Mouse (Mus musculus) thymus, postnatal 4 days (tissue): ENCODE data around the gene Washc4.
"Not testable (repeated sequence)": the region's sequence is repeated elsewhere in the genome, so short reads cannot be mapped to it uniquely, and the experiment has no call there.

Experiments
- DNase-seq: peaks from one replicate; pipeline ENCODE4 v3.0.0; 2021

Washc4 gene

DNA sequence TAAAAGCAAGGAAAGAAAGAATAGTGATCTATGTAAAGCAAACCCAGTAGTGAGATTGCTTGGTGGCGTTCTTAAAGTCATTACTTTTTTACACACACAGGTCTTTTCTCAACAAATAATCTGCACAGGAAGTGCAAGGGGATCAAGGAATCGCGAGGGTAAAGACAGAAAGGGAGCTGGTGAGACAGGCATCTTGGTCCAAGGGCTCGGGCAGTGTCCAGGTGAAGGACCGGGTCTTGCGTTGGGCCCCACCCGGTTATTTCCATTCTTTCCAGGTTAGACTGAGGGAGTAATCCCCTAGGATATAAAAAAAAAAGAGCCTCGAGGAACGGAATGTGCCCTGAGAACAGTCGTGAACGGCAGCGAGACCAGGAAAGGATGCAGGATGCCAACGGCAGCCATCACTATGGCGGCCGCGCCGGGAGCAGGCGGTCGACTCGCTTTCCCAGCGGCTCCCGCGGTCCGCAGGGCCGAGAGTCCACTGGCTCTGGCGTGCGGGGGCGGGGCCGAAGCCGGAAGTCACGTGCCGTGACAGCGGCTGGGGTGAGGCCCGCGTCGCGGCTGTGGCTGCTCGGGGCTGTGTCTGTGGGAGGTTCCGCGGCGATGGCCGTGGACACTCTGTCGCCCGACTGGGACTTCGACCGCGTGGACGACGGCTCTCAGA, at the start of gene Washc4:
TSS of gene Washc4 (plus strand) at position 314 of the 664 bp plus-strand sequence.
- peak; percentile 96 for DNase-seq

DNA sequence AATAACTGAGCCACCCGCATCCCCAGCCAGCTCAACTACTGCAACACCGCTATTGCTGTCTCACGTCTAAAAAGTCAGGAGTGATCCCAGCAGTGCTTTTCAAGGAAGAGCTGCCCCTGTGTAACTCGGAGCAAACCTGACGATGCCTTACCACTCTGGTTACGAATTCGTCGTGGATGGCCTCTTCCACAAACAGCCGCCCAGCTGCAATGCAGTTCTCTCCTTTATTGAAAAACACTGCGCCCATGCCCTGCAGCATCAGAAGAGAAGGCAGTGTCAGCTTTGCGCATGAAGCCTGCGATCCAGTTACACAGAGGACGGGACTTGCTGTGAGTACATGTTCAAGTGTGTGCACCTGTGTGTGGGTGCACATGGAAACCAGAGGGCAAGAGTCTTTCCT, 46.2 kb upstream of the Washc4 start:
- DNase-seq = no peak

DNA sequence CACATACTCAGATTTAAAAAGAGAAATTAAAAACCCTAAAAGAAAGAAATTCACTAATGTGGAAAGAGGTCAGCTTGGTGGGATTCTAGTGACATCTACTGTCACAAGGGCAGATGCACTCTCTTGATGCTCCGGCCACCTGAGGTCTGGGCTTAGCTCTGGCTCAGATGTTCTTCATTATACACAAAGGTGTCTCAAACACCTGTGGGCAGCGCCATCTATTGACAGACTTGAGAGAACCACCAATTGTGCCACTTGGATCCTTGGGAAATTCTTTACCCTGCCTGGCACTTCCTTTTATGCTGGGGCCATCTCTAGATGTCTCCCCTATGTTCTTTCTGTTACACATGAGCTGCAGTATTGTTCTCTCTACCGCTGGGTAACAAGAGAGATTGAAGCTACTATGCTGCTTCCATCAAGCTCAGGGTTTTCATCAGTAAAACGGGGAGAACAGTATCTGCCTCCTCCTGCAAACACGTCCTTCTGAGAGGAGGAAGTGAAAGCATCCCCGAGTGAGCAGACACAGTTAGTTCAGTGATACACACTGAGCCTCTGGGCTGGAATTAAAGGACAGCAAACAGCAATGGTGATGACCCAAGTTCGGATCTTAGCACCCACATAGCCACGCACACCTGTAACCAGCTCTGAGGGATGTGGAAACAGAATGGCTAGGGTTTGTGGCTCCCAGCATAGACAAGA, 34.4 kb upstream of the Washc4 start:
- peak; percentile 57 for DNase-seq

- no peak for DNase-seq
Measured at GRCm38 (mm10) chr10:83511304-83511703, 32.2 kb upstream of the Washc4 start.

DNA sequence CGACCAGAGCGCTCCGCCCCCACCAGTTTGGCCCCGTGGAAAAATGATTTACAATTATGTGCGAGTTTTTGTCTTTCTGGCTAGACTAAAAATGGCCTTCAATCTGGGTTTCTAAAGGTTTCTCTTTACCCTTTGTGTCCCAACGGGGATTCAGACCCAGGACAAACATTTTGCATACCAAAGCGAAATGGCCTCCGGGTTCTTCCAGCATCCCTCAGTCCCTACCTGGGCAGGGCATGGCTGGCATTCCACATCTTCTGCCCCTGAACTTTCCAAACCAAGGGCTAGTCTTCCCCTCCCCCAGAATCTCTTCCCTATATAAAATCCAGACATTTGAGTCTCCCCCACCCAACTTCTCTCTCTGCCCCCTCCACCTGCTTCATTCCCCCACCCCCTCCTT, 29.8 kb upstream of the Washc4 start:
- DNase-seq = no peak

- peak; percentile 16 for DNase-seq
Measured at GRCm38 (mm10) chr10:83520990-83521389, 22.6 kb upstream of the Washc4 start.

- DNase-seq = not testable (repeated sequence)
Measured at GRCm38 (mm10) chr10:83524238-83524637, 19.3 kb upstream of the Washc4 start.

DNA sequence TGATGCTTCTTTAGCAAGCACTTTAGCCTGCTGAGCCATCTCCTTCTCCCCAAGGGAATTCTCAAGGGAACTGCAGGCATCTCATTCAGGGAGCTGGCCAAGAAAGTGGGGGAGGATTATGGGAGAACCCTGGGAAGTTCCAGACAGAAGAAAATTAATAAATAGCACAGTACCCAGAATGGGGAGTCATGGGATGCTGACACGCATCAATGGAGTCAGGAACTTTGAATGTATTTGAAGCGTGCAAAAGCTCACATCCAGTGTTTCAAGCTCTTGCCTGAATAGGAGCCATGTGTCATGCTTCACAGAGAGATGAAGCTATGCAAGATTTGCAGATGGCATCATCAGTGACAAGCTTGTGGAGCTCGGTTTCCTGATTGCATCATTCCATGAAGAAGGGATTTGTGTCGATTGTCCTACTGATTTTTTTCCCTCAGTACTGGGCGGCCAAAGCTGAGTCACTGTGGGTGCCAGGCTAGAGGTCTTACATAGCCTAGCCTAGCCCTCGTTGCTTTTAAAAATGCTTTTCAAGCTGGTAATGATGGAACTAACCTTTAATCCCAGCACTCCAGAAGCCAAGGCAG, 13.1 kb upstream of the Washc4 start:
- DNase-seq = no peak

DNA sequence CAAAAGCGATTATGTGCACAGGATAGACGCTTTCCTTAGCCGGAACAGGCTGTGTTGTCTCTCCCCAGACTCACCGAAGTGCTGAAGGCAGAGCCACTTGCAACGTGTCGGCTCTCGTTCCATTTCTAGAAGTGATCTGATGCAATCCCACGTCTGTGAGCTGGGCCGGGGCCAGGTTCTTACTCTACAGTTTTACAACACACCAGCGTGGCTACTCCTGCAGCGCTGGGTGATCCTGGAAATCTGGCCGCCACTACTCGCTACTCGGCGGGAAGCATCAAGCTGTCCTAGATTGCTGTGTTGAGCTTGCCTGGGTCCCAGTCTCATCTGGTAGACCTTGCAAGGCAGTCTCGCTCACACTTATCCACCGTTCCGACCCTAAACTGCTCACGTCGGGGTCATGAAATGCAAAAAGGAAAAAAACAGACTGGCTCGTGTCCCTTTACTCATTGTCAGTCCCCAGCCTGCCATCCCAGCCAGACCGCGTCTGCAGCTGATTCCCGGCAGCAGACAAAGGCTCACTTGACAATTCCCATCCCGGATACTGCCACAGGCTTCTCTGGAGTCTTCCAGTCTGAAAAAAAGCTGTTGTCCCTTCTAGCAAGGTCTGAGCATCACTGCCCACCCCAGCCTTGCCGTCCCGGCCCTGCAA, 10.2 kb upstream of the Washc4 start:
- DNase-seq = peak; percentile 15

GRCm38 (mm10) chr10:83533910-83534283, 9.7 kb upstream of the Washc4 start, which contains the start of gene Aldh1l2:
Gene Aldh1l2 (minus strand): TSS chr10:83534140.
- peak; percentile 59 for DNase-seq

GRCm38 (mm10) chr10:83536436-83536835, 7.1 kb upstream of the Washc4 start:
- DNase-seq = no peak

GRCm38 (mm10) chr10:83539311-83539980, 4.1 kb upstream of the Washc4 start:
- no peak for DNase-seq

GRCm38 (mm10) chr10:83540092-83540491, 3.5 kb upstream of the Washc4 start:
- no peak for DNase-seq

- DNase-seq = no peak
Measured at GRCm38 (mm10) chr10:83542241-83542640, 1.3 kb upstream of the Washc4 start.

- DNase-seq = no peak
Measured at GRCm38 (mm10) chr10:83544103-83544479, 539 bp downstream of the Washc4 start.

GRCm38 (mm10) chr10:83545341-83545740, 1.8 kb downstream of the Washc4 start:
- no peak for DNase-seq

GRCm38 (mm10) chr10:83563005-83563404, 19.5 kb downstream of the Washc4 start:
- no peak for DNase-seq

DNA sequence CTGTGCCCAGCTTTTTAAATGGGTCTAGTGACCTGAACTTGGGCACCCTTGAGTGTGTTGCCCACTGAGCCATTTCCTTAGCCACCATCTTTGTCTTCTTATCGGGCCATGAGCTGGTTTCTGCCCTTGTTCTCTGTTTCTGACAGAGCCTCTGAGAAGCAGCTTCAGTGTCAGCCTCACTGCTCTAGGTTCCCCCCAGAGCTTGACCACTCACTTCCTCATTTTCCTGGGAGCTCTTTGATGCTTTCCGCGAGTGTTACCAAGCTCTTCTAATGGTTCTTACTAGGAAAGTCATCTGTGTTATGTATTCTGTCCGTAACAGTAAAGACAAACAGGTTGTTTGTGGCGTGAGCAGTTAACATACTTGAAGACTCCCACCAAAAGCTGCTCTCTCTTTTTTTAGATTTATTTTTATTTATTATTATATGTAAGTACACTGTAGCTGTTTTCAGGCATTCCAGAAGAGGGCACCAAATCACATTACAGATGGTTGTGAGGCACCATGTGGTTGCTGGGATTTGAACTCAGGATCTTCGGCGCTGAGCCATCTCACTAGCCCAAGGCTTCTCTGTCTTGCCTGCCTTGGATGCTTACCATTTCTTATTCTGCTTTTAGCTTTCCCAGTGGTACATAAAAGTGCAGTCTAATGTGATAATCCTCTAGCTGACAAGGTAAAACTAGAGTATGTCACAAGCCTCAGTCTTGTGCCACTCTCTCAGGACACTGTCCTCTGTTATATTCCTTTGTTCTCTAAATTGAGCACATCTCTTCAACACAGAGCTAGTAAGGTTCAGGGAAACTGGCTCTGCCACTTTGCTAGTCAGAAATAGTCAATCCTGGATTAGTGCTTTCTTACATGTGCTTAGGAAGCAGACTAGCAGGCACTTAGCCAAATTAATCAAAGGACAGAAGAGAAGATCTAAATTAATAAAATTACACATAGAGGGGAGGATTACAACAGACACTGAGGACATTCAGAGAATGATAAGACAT, 22.2 kb downstream of the Washc4 start:
- DNase-seq = no peak

DNA sequence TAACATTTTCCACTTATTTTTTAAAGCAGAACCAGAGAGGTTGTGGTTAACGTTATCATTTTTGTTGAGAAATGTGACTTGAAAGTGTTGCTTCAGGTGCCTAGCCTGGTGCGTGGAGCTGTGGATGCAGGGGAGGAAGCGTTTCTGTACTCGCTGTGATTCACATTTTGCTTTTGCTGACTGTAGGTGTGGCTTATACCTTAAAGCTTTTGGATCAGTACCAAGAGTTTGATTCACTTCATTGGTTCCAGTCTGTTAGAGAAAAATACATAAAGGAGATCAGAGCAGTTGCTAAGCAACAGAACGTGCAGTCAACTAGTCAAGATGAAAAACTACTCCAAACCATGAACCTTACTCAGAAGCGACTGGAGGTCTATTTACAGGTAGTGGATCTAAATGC, 47.2 kb downstream of the Washc4 start:
- DNase-seq = no peak

GRCm38 (mm10) chr10:83592616-83593015, 49.1 kb downstream of the Washc4 start:
- no peak for DNase-seq

- no peak for DNase-seq
Measured at GRCm38 (mm10) chr10:83594526-83594925, 51.0 kb downstream of the Washc4 start.

DNA sequence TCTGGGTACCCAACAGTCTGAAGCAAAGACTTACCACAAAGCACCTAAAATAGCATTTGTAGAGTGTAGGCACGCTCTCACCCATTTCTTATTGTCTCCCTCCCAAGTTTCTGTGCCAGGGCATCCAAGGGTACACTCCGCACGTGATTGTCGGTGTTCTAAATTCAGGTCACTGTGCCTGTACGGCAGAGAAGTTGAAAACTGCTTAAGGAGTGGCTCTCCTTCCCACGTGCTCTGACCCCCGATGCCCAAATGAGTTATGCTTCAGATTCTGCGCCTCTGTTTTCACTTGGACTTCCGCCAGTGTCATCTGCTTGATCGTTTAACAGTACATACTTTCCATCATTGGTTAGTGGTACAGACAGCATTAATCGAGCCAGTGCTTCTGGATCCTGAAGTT, 57.1 kb downstream of the Washc4 start:
- DNase-seq = no peak
